Comparison of ENCODE assay signal across 10 mouse cellular contexts in genomic region chr7:34910096-34911066, GRCm38 (mm10). TPM values are rescaled to one million over a fixed set of nuclear protein-coding genes. Genes with fewer than 3 reads are reported as not detected.
DNase-seq lines count a peak whose midpoint lies in the region; ATAC-seq and TF ChIP-seq lines count a peak whose summit lies in the region.
"Had no signal": no experiment of that assay in that cellular context is flagged by ENCODE, and none has a peak within 500 bp of the region (broad histone marks: within the 10 kb centered on the region; RNA-seq: fewer than 3 reads in every experiment).

No protein-coding gene starts in this region.

- peaks cover 4% of the 10 kb centered on the region; the same call in 1 of the 2 replicates for H3K4me1 ChIP-seq in forebrain, embryonic 14.5 days (ENCODE audit: control insufficient read depth, insufficient read depth, low read length)
- H3K4me1 ChIP-seq in limb, embryonic 11.5 days (ENCODE audit: control insufficient read depth, insufficient read depth, low read length), result peaks cover 4% of the 10 kb centered on the region; the same call in 1 of the 2 replicates
- peaks cover 26% of the 10 kb centered on the region for H3K4me1 ChIP-seq in thymus, adult 2 months (replicated peaks; ENCODE audit: control insufficient read depth, insufficient read depth, low read length)

- no peaks in the 10 kb centered on the region for H3K36me3 ChIP-seq in forebrain, embryonic 14.5 days (ENCODE audit: control insufficient read depth, insufficient read depth, low read length)
- no peaks in the 10 kb centered on the region for H3K36me3 ChIP-seq in limb, embryonic 11.5 days (ENCODE audit: control insufficient read depth, insufficient read depth, low read length)
- H3K36me3 ChIP-seq in thymus, adult 2 months (ENCODE audit: control insufficient read depth, insufficient read depth, low read length), result no peaks in the 10 kb centered on the region
- H3K36me3 ChIP-seq: heart, embryonic 15.5 days had no signal

- H3K9me3 ChIP-seq in forebrain, embryonic 14.5 days (replicated peaks; ENCODE audit: control insufficient read depth, low read length), result no peaks in the 10 kb centered on the region
- no peaks in the 10 kb centered on the region for H3K9me3 ChIP-seq in limb, embryonic 11.5 days (ENCODE audit: control insufficient read depth, low read length)
- H3K9me3 ChIP-seq: heart, embryonic 15.5 days had no signal

- no peak overlapping the region for H3K4me3 ChIP-seq in forebrain, embryonic 14.5 days (ENCODE audit: low read depth, low read length)
- no peak overlapping the region for H3K4me3 ChIP-seq in limb, embryonic 11.5 days (ENCODE audit: low read depth, low read length)
- no peak overlapping the region for H3K4me3 ChIP-seq in thymus, adult 2 months (ENCODE audit: control insufficient read depth, insufficient read depth, low read length)
- H3K4me3 ChIP-seq: heart, embryonic 15.5 days had no signal

- no peak overlapping the region for H3K27ac ChIP-seq in forebrain, embryonic 14.5 days (ENCODE audit: low read depth, low read length)
- H3K27ac ChIP-seq in limb, embryonic 11.5 days (replicated peaks; ENCODE audit: low read depth, low read length), result no peak overlapping the region
- H3K27ac ChIP-seq in thymus, adult 2 months (ENCODE audit: control insufficient read depth, insufficient read depth, low read length), result no peak overlapping the region
- H3K27ac ChIP-seq: heart, embryonic 15.5 days; macrophage had no signal

- H3K27me3 ChIP-seq in forebrain, embryonic 14.5 days (replicated peaks; ENCODE audit: control insufficient read depth, insufficient read depth, low read length), result no peaks in the 10 kb centered on the region
- no peaks in the 10 kb centered on the region for H3K27me3 ChIP-seq in limb, embryonic 11.5 days (ENCODE audit: control insufficient read depth, insufficient read depth, low read length)
- no peaks in the 10 kb centered on the region for H3K27me3 ChIP-seq in thymus, adult 2 months (ENCODE audit: control insufficient read depth, insufficient read depth, low read length)
- H3K27me3 ChIP-seq: heart, embryonic 15.5 days had no signal

- H3K9ac ChIP-seq in forebrain, embryonic 14.5 days (ENCODE audit: low read length), result no peak overlapping the region
- no peak overlapping the region for H3K9ac ChIP-seq in limb, embryonic 11.5 days (ENCODE audit: low read length)
- H3K9ac ChIP-seq: heart, embryonic 15.5 days had no signal

- 36% methylated on average over 24 of the region's 24 CpGs for WGBS in forebrain, embryonic 14.5 days
- 30% methylated on average over 24 of the region's 24 CpGs for WGBS in limb, embryonic 11.5 days
- WGBS in thymus, adult 2 months, result 34% methylated on average over 24 of the region's 24 CpGs

- TF ChIP-seq CTCF in thymus, adult 2 months (IDR thresholded peaks at IDR 0.05; ENCODE audit: borderline replicate concordance, control insufficient read depth, extremely low read depth, insufficient read depth, low read length, poor library complexity), result no peak

- ATAC-seq in forebrain, embryonic 14.5 days, result peak; percentile 28; the same call in 1 of the 2 replicates
- ATAC-seq in limb, embryonic 11.5 days (ENCODE audit: insufficient number of reproducible peaks, low FRiP score, low TSS enrichment, low read depth), result no peak
- no peak for ATAC-seq in erythroid progenitor cell, adult 5-6 weeks (replicated peaks; ENCODE audit: low FRiP score, poor library complexity, severe bottlenecking)

- no peak overlapping the region for H3K4me2 ChIP-seq in forebrain, embryonic 14.5 days (ENCODE audit: low read length)
- H3K4me2 ChIP-seq in limb, embryonic 11.5 days (ENCODE audit: low read depth, severe bottlenecking), result no peak overlapping the region
- H3K4me2 ChIP-seq: heart, embryonic 15.5 days had no signal

- peak; percentile 5 for DNase-seq in lung, postnatal 36 days
- DNase-seq in lung, postnatal 4 days, result no peak
- DNase-seq in forebrain, embryonic 14.5 days (ENCODE audit: low spot score), result peak; percentile 43
- DNase-seq in limb, embryonic 11.5 days (ENCODE audit: low spot score), result peak; percentile 40
- peak; percentile 34 for DNase-seq in thymus, adult 2 months
- no peak for DNase-seq in c-Kit-positive CD71-positive TER-119-positive erythroid progenitor cells, embryonic 14.5 days (ENCODE audit: low spot score)
- DNase-seq in cerebellum, adult 11-12 months, result no peak

- no peak for TF ChIP-seq POLR2A in thymus, adult 2 months (IDR thresholded peaks at IDR 0.05; ENCODE audit: control insufficient read depth, extremely low read depth, insufficient read depth, low read length, poor library complexity)

RNA-seq across cellular contexts. Expression of gene Pepd, which starts 1.8 kb away (rescaled TPM):
- polyA plus RNA-seq in forebrain, embryonic 14.5 days (2014; fragmentation: Nextera tagmentation; extraction: Ambion mirVana), result 61.8 and 64.7 TPM in 2 replicates
- polyA plus RNA-seq in limb, embryonic 11.5 days (2014; fragmentation: Nextera tagmentation; extraction: Ambion mirVana), result 68.6 and 72.5 TPM in 2 replicates
- 77.0 and 87.6 TPM in 2 replicates for polyA plus RNA-seq in thymus, adult 2 months (2012; rRNA removed)
- 15.5 and 17.2 TPM in 2 replicates for total RNA-seq in erythroid progenitor cell, adult 5-6 weeks (2015; ENCODE audit: low replicate concordance)
- total RNA-seq in erythroid progenitor cell, adult 5-6 weeks (2017; ENCODE audit: low replicate concordance), result 17.2 and 19.1 TPM in 2 replicates

Comparison
In these comparisons a context has a peak if more than half of its experiments do, and no peak if none do; other contexts are left out.
1. DNase-seq: peak in lung, postnatal 36 days (single experiment), forebrain, embryonic 14.5 days (single experiment), limb, embryonic 11.5 days (single experiment) and thymus, adult 2 months (single experiment); none in lung, postnatal 4 days (0 of 2), c-Kit-positive CD71-positive TER-119-positive erythroid progenitor cells, embryonic 14.5 days (single experiment) and cerebellum, adult 11-12 months (single experiment).